In genomic region chr4:133281951-133282481, GRCm38 (mm10) we compare ENCODE assay signal across 8 mouse cellular contexts. TPM values are rescaled to one million over a fixed set of nuclear protein-coding genes. Genes with fewer than 3 reads are reported as not detected.
A peak's percentile ranks its signal among the peaks of the same experiment; 100 is the strongest.
DNase-seq lines count a peak whose midpoint lies in the region; ATAC-seq lines count a peak whose summit lies in the region.

No protein-coding gene starts in this region.

- no peak overlapping the region for H3K4me3 ChIP-seq in lung, embryonic 16.5 days (ENCODE audit: low read length)
- peak overlapping the region; percentile 39 for H3K4me3 ChIP-seq in limb, embryonic 10.5 days
- no peak overlapping the region for H3K4me3 ChIP-seq in stomach, embryonic 14.5 days (ENCODE audit: low read depth, low read length)

- H3K9ac ChIP-seq in lung, embryonic 16.5 days (ENCODE audit: low read length): peak overlapping the region; percentile 17
- no peak overlapping the region for H3K9ac ChIP-seq in stomach, embryonic 14.5 days (replicated peaks; ENCODE audit: low read depth, low read length)

- no peak overlapping the region for H3K4me2 ChIP-seq in lung, embryonic 16.5 days (ENCODE audit: low read depth, low read length)
- no peak overlapping the region for H3K4me2 ChIP-seq in stomach, embryonic 14.5 days (replicated peaks; ENCODE audit: low read depth, low read length)

- H3K36me3 ChIP-seq in lung, embryonic 16.5 days (ENCODE audit: control insufficient read depth, insufficient read depth, low read length): no peaks in the 10 kb centered on the region
- H3K36me3 ChIP-seq in limb, embryonic 10.5 days: no peaks in the 10 kb centered on the region
- H3K36me3 ChIP-seq in stomach, embryonic 14.5 days (ENCODE audit: control insufficient read depth, insufficient read depth, low read length): no peaks in the 10 kb centered on the region

- DNase-seq in cerebellum, postnatal 10 days: peak; percentile 90 to 94
- DNase-seq in cerebellum, adult 9-10 months: no peak
- DNase-seq in lung, postnatal 25 days (ENCODE audit: low spot score): no peak
- DNase-seq in limb, embryonic 10.5 days (ENCODE audit: low spot score): peak; percentile 79
- no peak for DNase-seq in urinary bladder, postnatal 25 days (ENCODE audit: low spot score)
- DNase-seq in kidney, adult 9 months: no peak

- H3K9me3 ChIP-seq in lung, embryonic 16.5 days (ENCODE audit: control insufficient read depth, low read length): no peaks in the 10 kb centered on the region
- no peaks in the 10 kb centered on the region for H3K9me3 ChIP-seq in limb, embryonic 10.5 days (replicated peaks)
- H3K9me3 ChIP-seq in stomach, embryonic 14.5 days (ENCODE audit: control insufficient read depth, low read depth, low read length): no peaks in the 10 kb centered on the region

- ATAC-seq in lung, embryonic 16.5 days (ENCODE audit: low read depth): no peak
- ATAC-seq in stomach, embryonic 14.5 days (ENCODE audit: insufficient number of reproducible peaks, insufficient read depth, low FRiP score, low read depth): peak; percentile 24; the same call in 1 of the 2 replicates

- WGBS in lung, embryonic 16.5 days: 17% methylated on average over 5 of the region's 5 CpGs
- WGBS in limb, embryonic 10.5 days: 2% methylated on average over 5 of the region's 5 CpGs
- 15% methylated on average over 5 of the region's 5 CpGs for WGBS in stomach, embryonic 14.5 days

- peaks cover 11% of the 10 kb centered on the region; the same call in 1 of the 2 replicates for H3K4me1 ChIP-seq in lung, embryonic 16.5 days (replicated peaks; ENCODE audit: control insufficient read depth, insufficient read depth, low read length)
- H3K4me1 ChIP-seq in limb, embryonic 10.5 days: peaks cover 37% of the 10 kb centered on the region
- H3K4me1 ChIP-seq in stomach, embryonic 14.5 days (ENCODE audit: control insufficient read depth, insufficient read depth, low read length): peaks cover 11% of the 10 kb centered on the region

- 0 out of 2 replicates have a peak overlapping the region, but pooled peaks have one; percentile 55 for H3K27ac ChIP-seq in lung, embryonic 16.5 days (ENCODE audit: low read length)
- H3K27ac ChIP-seq in limb, embryonic 10.5 days: peak overlapping the region; percentile 94
- H3K27ac ChIP-seq in stomach, embryonic 14.5 days (ENCODE audit: low read length): peak overlapping the region; percentile 56

- no peaks in the 10 kb centered on the region for H3K27me3 ChIP-seq in lung, embryonic 16.5 days (ENCODE audit: control insufficient read depth, insufficient read depth, low read depth, low read length)
- H3K27me3 ChIP-seq in limb, embryonic 10.5 days (ENCODE audit: low read depth, poor library complexity, severe bottlenecking): no peaks in the 10 kb centered on the region
- no peaks in the 10 kb centered on the region for H3K27me3 ChIP-seq in stomach, embryonic 14.5 days (ENCODE audit: control insufficient read depth, insufficient read depth, low read length)

RNA-seq across cellular contexts. Expression of gene Tmem222, which starts 4.4 kb away (rescaled TPM):
- 75.9 and 79.3 TPM in 2 replicates for polyA plus RNA-seq in lung, embryonic 16.5 days (2015; fragmentation: Nextera tagmentation; extraction: Ambion mirVana)
- polyA plus RNA-seq in limb, embryonic 10.5 days (2016; fragmentation: Nextera tagmentation; extraction: Ambion mirVana): 93.7 and 98.5 TPM in 2 replicates
- polyA plus RNA-seq in stomach, embryonic 14.5 days (2014; fragmentation: Nextera tagmentation; extraction: Ambion mirVana): 88.1 and 88.6 TPM in 2 replicates

RNA-seq across cellular contexts. Expression of gene Sytl1, which starts 19.1 kb away (rescaled TPM):
- 2.4 and 3.0 TPM in 2 replicates for polyA plus RNA-seq in lung, embryonic 16.5 days (2015; fragmentation: Nextera tagmentation; extraction: Ambion mirVana)
- 2.0 and 2.5 TPM in 2 replicates for polyA plus RNA-seq in limb, embryonic 10.5 days (2016; fragmentation: Nextera tagmentation; extraction: Ambion mirVana)
- polyA plus RNA-seq in stomach, embryonic 14.5 days (2014; fragmentation: Nextera tagmentation; extraction: Ambion mirVana): 9.3 and 10.3 TPM in 2 replicates

RNA-seq across cellular contexts. Expression of gene Map3k6, which starts 41.4 kb away (rescaled TPM):
- 4.2 and 4.3 TPM in 2 replicates for polyA plus RNA-seq in lung, embryonic 16.5 days (2015; fragmentation: Nextera tagmentation; extraction: Ambion mirVana)
- 0.84 and 1.7 TPM in 2 replicates for polyA plus RNA-seq in limb, embryonic 10.5 days (2016; fragmentation: Nextera tagmentation; extraction: Ambion mirVana)
- polyA plus RNA-seq in stomach, embryonic 14.5 days (2014; fragmentation: Nextera tagmentation; extraction: Ambion mirVana): 3.1 and 3.4 TPM in 2 replicates

Comparison
In these comparisons a context has a peak if more than half of its experiments do, and no peak if none do; other contexts are left out.
1. DNase-seq: peak in cerebellum, postnatal 10 days (2 of 2) and limb, embryonic 10.5 days (single experiment); none in cerebellum, adult 9-10 months (single experiment), lung, postnatal 25 days (single experiment), urinary bladder, postnatal 25 days (single experiment) and kidney, adult 9 months (single experiment).
2. Peak in every context shown above with its lines, with median percentiles within 50 percentile points of each other: H3K27ac ChIP-seq.